Mouse (Mus musculus) large intestine, adult 2 months (tissue): ENCODE data around the gene Akap13. TPM values are rescaled to one million over a fixed set of nuclear protein-coding genes. Genes with fewer than 3 reads are reported as not detected.
"Not testable (repeated sequence)": the region's sequence is repeated elsewhere in the genome, so short reads cannot be mapped to it uniquely, and the experiment has no call there.

ENCODE experiments used
- DNase-seq: peaks from one replicate; pipeline ENCODE4 v3.0.0-alpha.2; 2012; ENCODE audit warnings: low read depth, low spot score
- whole genome bisulfite sequencing: fragments of 180-500 bp; shearing (Covaris S2); methylation state at CpG from one replicate; pipeline ENCODE4 v1.1.7; 2018; 5-methylcytosine and 5-hydroxymethylcytosine counted together
- polyA plus RNA-seq: library from polyadenylated mRNA; depleted of rRNA; stranded (reverse); fragments of >200 nt; gene quantifications from 2 replicates; pipeline ENCODE4 v1.2.3, GENCODE M21; 2012

Akap13 gene
- polyA plus RNA-seq, 1 experiment, result 14.0 TPM

GRCm38 (mm10) chr7:75586113-75586512 lies 130.8 kb downstream of the Akap13 start:
- WGBS, result 60% methylated on average over 14 of the region's 14 CpGs
- DNase-seq, result no peak

GRCm38 (mm10) chr7:75587727-75588126 lies 132.4 kb downstream of the Akap13 start:
- DNase-seq, result no peak
- 78% methylated on average over 5 of the region's 5 CpGs for WGBS

- no peak for DNase-seq
- WGBS, result 91% methylated on average over 8 of the region's 8 CpGs
Observed at GRCm38 (mm10) chr7:75589304-75589973, 134.1 kb downstream of the Akap13 start.

- WGBS, result 57% methylated on average over 1 of the region's 1 CpGs
- no peak for DNase-seq
Observed at GRCm38 (mm10) chr7:75591961-75592360, 136.6 kb downstream of the Akap13 start.

- no peak for DNase-seq
- 30% methylated on average over 5 of the region's 5 CpGs for WGBS
Observed at GRCm38 (mm10) chr7:75594801-75595200, 139.5 kb downstream of the Akap13 start.

- no peak for DNase-seq
Observed at GRCm38 (mm10) chr7:75595268-75595667, 139.9 kb downstream of the Akap13 start.

- no peak for DNase-seq
- WGBS, result 75% methylated on average over 6 of the region's 6 CpGs
Observed at GRCm38 (mm10) chr7:75596058-75596748, 140.9 kb downstream of the Akap13 start.

- WGBS, result 88% methylated on average over 2 of the region's 2 CpGs
- no peak for DNase-seq
Observed at GRCm38 (mm10) chr7:75597840-75598239, 142.5 kb downstream of the Akap13 start.

- DNase-seq, result no peak
- WGBS, result 28% methylated on average over 6 of the region's 6 CpGs
Observed at GRCm38 (mm10) chr7:75600360-75601075, 145.2 kb downstream of the Akap13 start.

GRCm38 (mm10) chr7:75607248-75607647 lies 151.9 kb downstream of the Akap13 start:
- 90% methylated on average over 3 of the region's 3 CpGs for WGBS

GRCm38 (mm10) chr7:75608716-75609115 lies 153.4 kb downstream of the Akap13 start:
- WGBS, result 59% methylated on average over 5 of the region's 5 CpGs
- DNase-seq, result no peak

More at GRCm38 (mm10) chr7:75607248-75607647, 151.9 kb downstream of the Akap13 start:
- DNase-seq, result no peak

- WGBS, result 21% methylated on average over 14 of the region's 14 CpGs
Observed at GRCm38 (mm10) chr7:75609456-75610262, 154.3 kb downstream of the Akap13 start.

GRCm38 (mm10) chr7:75610391-75610790 lies 155.1 kb downstream of the Akap13 start:
- 20% methylated on average over 9 of the region's 9 CpGs for WGBS
- DNase-seq, result peak; percentile 55

More at GRCm38 (mm10) chr7:75609456-75610262, 154.3 kb downstream of the Akap13 start:
- peak; percentile 86 for DNase-seq

- no peak for DNase-seq
- 61% methylated on average over 15 of the region's 15 CpGs for WGBS
Observed at GRCm38 (mm10) chr7:75611261-75611950, 156.1 kb downstream of the Akap13 start.

- DNase-seq, result no peak
- 38% methylated on average over 13 of the region's 13 CpGs for WGBS
Observed at GRCm38 (mm10) chr7:75612000-75612682, 156.8 kb downstream of the Akap13 start.

GRCm38 (mm10) chr7:75612683-75613053 lies 157.3 kb downstream of the Akap13 start:
- no peak for DNase-seq

GRCm38 (mm10) chr7:75613240-75613639 lies 157.9 kb downstream of the Akap13 start:
- DNase-seq, result no peak
- 22% methylated on average over 5 of the region's 5 CpGs for WGBS

GRCm38 (mm10) chr7:75614826-75615225 lies 159.5 kb downstream of the Akap13 start:
- WGBS, result 88% methylated on average over 8 of the region's 8 CpGs
- DNase-seq, result no peak

- DNase-seq, result not testable (repeated sequence)
- WGBS, result 93% methylated on average over 4 of the region's 4 CpGs
Observed at GRCm38 (mm10) chr7:75617246-75617645, 161.9 kb downstream of the Akap13 start.
